Mouse (Mus musculus) gastrocnemius, postnatal 10 days (tissue): ENCODE measurements around the gene Kif18b. TPM values are rescaled to one million over a fixed set of nuclear protein-coding genes. Genes with fewer than 3 reads are reported as not detected.

Experiments used
- DNase-seq: peaks from one replicate; pipeline ENCODE4 v3.0.0; 2021; ENCODE audit warnings: mixed read lengths
- total RNA-seq, 2 experiments: library from RNA; stranded (reverse); gene quantifications; 2 replicates each; pipeline ENCODE4 v1.2.3; 2021

Gene Kif18b
- total RNA-seq, 2 experiments from 2014 or later, result 4.0 to 5.7 TPM

DNA sequence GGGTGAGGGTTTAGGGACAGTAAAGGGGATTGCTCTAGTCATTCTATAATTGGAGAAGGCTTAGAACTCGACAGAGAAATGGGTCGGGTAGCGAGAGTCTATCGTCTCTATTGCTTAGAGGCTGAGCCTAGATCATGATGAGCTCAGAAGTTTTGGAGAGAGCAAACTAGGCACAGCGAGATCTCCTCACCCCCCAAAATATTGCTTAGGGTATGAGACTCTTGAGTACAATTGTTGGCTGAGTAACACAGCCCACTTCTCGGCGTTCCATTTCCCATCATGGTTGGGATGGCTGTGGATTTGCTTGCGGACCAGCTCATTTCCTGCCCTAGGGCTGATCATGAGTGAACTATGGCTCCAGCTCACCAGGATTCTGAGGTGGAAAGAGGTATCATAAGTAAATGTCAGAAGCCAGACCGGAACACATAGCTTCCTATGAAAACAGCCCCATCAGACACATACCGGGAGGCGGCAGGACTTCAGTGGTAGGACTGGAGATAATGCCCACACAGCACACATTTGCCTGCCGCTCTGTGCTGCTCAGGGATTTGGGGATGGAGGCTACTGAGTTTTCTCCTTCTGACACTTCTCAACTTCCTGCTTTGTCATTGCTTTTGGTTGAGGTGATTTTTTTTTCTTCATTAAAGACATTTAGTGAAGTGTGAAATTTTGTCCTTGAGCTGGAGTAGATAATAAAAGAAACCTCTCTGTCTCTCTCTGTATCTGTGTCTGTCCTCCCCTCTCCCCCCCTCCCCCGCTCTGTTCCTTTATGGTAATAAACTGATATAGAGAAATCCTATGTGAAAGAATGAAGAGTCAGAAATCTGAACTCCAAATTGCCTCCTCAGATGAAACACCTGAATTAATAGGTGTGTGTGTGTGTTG lies 43.4 kb downstream of the Kif18b start:
- DNase-seq, result no peak

DNA sequence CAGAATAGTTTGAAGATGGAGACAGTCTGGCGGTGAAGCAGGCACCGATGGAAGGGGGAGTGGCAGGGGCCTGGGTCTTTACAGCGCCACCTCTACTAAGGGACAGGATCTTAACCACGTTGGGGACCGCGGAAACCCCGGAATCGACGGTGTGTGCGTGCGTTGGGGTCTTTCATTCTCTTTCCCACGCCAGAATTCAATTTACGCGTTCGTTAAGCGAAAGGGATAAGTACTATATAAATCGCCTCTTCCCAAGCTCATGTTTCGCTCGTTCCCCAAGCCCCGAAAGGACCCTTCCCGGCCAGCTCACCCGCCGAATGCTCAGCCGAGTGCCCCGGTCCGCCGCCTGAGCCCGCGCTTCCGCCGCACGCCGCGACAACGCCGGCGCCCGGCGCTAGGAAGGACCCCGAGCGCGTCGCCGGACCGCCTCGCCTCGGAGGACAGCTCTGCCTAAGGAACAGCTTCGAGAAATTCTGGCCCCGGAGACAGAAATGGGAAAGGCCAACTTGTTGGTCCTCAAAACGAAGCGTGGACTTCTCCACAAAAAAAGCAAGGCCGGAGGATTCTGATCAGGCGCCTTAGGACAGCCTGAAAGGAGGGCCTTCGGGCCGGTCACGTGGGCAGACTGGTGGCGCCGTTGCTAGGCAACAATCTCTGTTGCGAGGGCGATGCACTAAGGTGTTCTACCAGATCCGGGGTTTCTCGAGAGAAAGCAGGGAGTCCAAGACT lies 44.2 kb downstream of the Kif18b start, which contains the start of the genes Eftud2 and Ccdc103:
Eftud2 (minus strand) TSS at position 401 of the 729 bp plus-strand sequence.
Ccdc103 (plus strand) TSS at position 620 of the 729 bp plus-strand sequence.
- DNase-seq, result peak; percentile 90

DNA sequence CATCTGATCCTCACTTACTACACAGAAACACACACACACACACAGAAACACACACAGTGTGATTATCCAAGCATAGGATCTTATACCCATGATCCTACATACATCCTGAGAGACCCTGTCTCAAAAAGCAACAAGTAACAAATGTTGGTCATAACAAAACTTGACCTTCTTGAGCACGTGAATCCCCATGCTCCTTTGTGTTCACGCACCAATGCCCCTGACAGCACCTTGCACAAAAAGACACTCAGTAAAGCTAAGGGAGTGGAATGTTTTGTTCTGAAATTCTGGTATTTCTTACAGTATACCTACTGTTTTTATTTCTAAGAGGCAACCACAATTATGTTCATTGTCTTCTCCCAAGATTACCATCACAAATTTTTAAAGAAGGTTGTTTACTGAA lies 45.4 kb downstream of the Kif18b start:
- no peak for DNase-seq

DNA sequence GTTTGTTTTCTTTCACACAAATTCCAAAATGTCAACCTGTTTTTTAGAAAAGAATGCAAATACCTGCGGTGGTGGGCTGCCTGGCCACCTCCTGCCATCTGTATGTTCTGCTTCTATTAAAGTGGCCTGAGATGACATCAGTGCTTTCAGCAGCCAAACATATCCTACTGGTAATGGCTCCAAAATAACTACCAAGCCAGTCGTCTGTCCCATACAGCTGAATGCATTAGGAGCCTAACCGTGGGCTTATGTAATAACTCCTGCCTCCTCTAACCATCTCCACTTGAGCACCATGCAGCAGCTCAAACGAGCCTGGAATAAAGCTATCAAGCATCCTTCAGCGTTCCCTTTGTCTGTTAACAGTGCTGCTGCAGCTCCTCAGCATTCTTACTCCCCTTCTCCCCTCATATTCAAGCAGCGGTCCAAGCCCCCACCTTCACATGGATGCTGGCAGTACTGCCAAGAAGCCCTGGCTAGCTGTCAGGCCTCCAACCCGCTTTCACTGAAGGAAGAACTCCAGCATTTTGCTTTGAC lies 50.1 kb downstream of the Kif18b start:
- no peak for DNase-seq

DNA sequence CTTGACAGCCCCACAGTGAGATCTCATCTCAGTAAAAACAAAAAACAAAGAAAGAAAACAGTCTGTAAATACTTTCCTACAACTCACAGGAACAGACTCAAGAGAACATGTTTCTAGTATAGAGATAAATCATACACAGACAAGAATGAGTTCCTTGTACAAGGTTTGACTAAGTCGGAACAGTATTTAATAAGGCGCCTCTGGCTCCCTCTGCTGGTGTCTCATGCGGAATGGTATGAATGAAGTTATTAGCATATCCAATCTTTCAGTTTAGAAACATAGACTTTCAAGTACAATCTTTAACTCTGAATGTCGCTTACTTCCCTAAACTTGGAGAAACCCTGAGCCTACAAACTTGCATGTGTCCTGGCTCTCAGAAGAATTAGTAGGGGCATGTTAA lies 60.7 kb downstream of the Kif18b start:
- peak; percentile 77 for DNase-seq

DNA sequence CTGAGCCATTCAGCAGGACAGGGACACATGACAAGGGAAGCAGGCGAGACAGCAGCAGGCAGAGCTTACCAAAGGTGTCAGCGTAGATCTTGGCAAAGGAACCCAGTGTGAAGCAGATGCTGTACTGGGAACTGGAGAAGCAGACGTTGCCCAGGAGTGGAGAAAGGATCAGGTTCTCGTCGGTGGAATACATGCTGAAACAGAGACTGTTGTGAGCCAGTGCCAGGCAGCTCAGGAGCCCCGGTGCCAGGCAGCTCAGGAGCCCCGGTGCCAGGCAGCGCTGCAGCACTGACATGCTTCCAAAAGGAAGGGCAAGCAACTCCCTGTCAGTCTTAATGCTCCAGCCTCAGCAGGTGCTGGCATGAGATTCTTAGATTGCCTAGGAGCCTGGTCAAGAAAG lies 65.0 kb downstream of the Kif18b start:
- peak; percentile 43 for DNase-seq

DNA sequence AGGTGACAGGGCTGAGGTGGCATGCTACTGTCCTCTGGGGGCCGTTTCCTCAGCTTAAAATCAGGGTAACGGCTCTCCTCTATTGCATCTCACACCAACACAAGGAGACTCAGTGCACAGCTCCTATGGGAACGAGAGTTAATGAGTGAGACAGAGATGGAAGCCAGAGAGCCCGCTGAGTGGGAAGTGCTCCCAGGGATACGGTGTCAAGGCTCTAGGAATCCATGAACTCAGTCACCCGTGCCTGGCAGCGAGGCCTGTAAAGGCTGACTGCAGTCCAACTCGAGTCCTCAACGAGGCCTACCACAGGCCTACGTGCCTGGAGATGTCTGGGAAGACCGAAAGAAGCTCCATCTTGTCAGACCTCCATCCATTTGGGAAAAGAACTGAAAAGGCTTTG lies 66.0 kb downstream of the Kif18b start:
- no peak for DNase-seq

DNA sequence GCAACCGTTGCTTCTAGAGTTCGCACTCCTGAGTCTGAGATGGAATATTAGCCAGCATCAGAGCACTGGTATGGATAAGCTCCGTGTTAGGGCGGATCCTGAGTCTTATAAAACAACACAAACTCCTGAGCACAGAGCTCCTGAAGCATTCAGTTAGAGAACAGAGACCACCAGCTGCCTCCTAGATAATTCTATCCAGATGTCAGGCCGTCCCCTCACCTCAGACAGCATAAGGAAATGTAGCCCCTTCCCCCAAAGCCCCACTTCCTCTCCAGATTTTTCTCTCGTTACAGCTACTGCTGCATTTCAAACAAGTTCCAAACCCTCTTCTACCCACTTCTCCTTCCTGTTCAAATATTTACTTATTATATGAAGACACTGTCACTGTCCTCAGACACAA lies 69.0 kb downstream of the Kif18b start:
- no peak for DNase-seq

Other genes starting within 250 kb of the Kif18b start
- gene Ccdc43, start 227.3 kb downstream of the Kif18b start, total RNA-seq, result 10 to 100 TPM; 81.8 to 88.6 TPM
- 1 to 10 TPM; 2.2 to 3.0 TPM for gene Adam11, start 163.7 kb downstream of the Kif18b start, total RNA-seq
- gene Gjc1, start 105.4 kb downstream of the Kif18b start, total RNA-seq, result 10 to 100 TPM; 23.7 to 27.6 TPM
- gene Higd1b, start 89.3 kb downstream of the Kif18b start, total RNA-seq, result 1 to 10 TPM; 2.8 to 4.2 TPM
- gene Eftud2, start 44.1 kb downstream of the Kif18b start, total RNA-seq, result 10 to 100 TPM; 49.5 to 52.3 TPM
- gene Ccdc103, start 43.9 kb downstream of the Kif18b start, total RNA-seq, result under 1 TPM in 1 of 2 experiments, not detected in 1; 0.14 TPM
- gene Fam187a, start 40.0 kb downstream of the Kif18b start, total RNA-seq, result not detected
- under 1 TPM; 0.09 to 0.61 TPM for gene Gfap, start 24.2 kb downstream of the Kif18b start, total RNA-seq
- under 1 TPM; 0.31 to 0.93 TPM for gene C1ql1, start 21.6 kb upstream of the Kif18b start, total RNA-seq
- 10 to 100 TPM; 41.5 to 49.7 TPM for gene Nmt1, start 103.1 kb upstream of the Kif18b start, total RNA-seq
- gene Dcakd, start 103.2 kb upstream of the Kif18b start, total RNA-seq, result 10 to 100 TPM; 34.9 to 45.5 TPM
- gene Plcd3, start 176.5 kb upstream of the Kif18b start, total RNA-seq, result 1 to 10 TPM; 5.8 to 8.6 TPM
- 10 to 100 TPM; 34.9 to 50.5 TPM for gene Acbd4, start 176.6 kb upstream of the Kif18b start, total RNA-seq
- gene Hexim1, start 191.1 kb upstream of the Kif18b start, total RNA-seq, result 10 to 100 TPM; 24.0 to 26.7 TPM
- 1 to 10 TPM; 5.8 to 6.7 TPM for gene Hexim2, start 207.3 kb upstream of the Kif18b start, total RNA-seq
- gene Fmnl1, start 246.0 kb upstream of the Kif18b start, total RNA-seq, result 1 to 10 TPM; 6.3 to 8.9 TPM